Mouse (Mus musculus) induced T-regulatory cell, adult 2 months (primary cell): ENCODE measurements around the gene Tmem140.
A peak's percentile ranks its signal among the peaks of the same experiment; 100 is the strongest.

ENCODE experiments used
- DNase-seq: peaks from one replicate; pipeline ENCODE4 v3.0.0-alpha.2; 2012; ENCODE audit warnings: low read depth

Tmem140 gene

DNA sequence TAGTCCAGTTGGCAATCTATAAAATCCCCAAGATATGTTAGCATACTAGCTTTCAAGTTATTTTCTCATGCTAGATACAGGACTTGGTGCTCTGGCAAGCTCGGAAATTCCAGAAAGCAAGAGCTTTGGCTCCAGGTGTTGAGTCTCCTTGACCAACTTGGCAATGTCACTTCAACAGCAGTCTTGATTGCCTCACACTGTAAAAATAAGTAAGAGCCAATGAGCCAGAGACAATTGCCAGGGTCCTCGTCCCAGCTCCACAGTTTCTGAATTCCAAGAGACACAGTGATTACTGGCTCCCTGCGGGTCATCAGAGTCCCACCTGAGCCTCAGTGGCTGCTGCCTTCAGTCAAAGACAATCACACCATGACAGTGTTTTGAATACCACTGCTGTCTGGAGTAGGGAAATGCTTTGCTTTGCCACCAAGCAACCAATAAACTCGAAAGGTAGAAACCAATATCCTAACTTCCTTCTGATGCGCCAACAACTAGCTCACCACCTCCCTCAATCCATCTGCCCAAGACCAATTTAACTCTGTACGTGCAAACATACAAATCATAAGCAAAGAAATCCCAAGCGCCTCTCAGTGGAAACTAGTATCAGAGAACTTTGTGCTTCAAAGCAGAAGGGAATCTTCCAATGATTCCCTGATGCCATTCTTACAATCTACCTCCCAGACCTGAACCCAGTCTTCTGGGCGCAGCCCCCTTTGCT is 46.8 kb downstream of the Tmem140 start:
- DNase-seq: no peak

DNA sequence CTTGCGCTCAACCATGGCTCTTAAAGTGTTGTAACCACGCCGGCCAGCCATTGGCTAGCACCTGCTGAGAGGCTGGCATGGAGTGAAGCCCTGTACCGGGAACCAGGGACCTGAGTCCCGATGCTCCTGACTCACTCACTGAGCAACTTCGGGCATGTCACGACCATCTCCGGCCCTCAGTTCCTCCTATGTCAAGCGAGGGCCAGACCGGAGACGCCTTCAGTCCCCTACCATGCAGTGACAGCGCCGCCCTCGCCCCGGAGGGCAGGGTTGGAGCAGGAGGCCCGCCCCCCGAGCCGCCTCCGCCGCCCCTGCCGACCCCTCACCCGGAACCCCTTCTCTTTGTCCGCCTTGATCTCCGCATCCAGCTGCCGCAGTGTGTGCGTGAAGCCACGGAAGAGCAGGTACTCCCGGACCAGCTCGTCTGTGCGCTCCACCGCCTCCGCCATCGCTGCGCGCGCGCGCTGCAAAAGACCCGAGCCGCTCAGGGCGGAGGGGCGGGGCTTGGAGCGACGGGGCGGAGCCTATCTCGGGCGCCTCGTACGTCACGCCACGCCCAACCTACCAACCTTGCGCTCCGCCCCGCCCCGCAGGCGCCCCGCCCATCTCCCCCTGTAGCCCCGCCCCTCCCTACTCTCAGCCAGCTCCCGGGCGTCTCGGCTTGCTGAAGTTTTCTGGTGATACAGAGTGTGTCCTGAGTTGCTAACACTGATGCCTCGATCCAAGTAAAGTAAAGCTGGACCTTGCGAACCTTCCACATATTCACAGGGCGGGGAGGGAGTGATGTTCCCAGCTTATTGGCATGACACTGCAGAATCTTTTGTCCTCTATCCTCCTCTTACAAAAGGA is 47.6 kb downstream of the Tmem140 start, which contains the start of gene Wdr91:
TSS of gene Wdr91 (minus strand) at position 506 of the 849 bp plus-strand sequence.
- peak; percentile 97 for DNase-seq

DNA sequence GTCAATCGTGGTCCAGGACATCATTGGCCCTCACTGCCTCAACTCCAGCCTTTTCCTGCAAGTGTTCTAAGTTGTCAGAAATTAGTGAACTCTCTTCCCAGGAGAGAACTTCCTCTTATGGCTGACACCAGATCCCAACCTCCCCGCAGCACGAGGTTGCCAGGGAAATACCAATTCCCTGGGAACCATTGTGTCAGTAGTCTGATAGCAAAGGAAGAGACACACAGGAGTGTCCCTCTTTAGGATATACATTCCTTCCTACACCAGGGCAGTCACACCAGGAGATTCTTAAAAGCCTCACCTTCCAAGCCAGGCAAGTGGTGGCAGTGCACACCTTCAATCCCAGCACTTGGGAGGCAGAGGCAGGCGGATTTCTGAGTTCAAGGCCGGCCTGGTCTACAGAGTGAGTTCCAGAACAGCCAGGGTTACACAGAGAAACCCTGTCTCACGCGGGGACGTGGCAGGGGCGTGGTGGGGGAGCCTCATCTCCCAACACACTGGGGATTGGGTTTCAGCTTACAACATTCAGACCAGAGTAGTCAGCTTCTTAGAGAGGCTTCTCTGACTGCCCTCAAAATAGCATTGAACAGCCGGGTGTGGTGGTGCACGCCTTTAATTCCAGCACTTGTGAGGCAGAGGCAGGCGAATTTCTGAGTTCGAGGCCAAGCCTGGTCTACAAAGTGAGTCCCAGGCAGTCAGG is 50.5 kb downstream of the Tmem140 start:
- DNase-seq: no peak

DNA sequence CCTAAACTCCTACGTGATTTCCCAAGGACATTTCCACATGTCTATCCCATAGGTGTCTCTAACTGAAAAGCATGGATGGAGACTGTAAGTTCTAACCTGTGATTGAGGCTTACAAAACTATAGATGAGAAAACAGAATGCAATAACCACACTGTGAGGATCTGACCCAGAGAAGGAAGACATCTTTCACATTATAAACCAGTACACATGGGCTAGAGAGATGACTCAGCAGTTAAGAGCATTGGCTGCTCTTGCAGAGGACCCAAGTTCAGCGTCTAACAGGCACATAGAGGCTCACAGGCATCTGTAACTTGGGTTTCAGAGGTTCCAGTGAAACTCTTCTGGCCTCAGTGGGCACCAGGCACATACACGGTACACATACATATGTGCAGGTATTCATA is 51.5 kb downstream of the Tmem140 start:
- no peak for DNase-seq

DNA sequence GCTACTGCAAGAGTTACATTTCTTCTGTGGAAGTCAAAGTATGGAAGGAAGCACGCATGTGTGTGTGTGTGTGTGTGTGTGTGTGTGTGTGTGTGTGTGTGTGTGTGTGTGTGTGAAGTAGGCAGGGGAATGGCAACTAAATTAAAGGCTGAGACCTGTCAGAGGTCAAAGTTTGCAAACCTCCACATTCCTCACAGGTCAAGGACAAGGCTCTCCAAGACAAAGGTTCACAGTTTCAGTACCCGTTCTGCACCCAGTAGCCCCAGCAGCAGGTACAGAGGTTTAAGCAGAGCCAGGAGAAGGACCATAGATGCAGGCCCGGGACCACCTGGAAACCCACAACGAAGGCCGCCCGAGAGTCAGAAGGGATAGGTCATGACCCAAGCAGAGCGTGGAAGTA is 56.2 kb downstream of the Tmem140 start:
- DNase-seq: no peak

DNA sequence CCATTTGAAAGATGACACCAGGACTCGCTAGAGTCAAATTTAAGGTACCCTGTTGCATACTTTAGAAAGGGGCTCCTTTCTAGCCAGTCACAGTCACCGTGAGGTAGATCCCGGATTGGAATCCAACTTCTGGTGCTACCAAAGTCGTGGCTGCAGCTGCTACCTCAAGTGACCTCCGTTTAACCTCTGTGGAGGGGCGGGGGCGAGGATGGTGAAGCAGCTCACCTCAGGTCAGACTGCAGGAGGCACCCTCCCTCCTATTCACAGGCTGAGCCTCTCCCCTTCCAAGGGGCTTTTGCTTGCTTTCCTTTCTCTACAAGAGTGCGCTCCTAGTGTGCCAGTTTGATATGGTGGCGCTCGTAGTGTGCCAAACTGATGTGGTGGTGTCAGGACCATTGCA is 57.0 kb downstream of the Tmem140 start, which contains the start of gene Stra8:
TSS of gene Stra8 (plus strand) at position 208 of the 400 bp plus-strand sequence.
- no peak for DNase-seq

DNA sequence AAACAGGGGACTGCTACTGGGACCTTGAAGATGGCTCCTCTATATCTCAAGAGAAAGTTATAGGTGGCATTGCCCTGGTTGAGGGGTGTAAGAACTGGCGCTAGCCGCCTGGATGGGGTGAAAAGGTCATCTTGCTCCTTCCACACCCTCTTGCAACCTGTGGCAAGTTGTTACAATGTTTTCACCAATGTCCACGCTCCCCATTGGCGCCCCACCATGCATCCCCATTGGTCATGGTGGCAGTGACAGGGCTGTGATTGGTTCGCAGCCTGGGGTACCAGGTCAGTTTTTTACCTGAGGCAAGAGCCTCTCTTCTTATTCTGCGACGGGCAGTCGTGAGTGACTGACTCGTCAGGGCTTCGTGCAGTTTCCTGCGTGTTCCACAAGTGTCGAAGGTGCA is 57.7 kb downstream of the Tmem140 start:
- DNase-seq: no peak

DNA sequence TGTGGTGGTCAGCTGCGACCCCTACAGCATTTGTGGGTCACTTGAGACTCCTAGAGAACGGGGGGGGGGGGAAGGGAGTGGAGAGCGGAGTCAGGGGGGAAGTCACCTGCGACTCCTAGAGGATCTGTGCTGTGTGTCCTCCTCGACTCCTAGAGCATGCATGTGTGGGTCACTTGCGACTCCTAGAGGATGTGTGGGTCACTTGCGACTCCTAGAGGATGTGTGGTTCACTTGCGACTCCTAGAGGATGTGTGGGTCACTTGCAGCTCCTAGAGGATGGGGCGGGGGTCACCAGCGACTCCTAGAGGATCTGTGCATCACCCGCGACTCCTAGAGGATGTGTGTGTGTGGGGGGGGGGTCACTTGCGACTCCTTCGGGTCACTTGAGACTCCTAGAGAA is 59.0 kb downstream of the Tmem140 start:
- peak; percentile 70 for DNase-seq
